ENCODE assay signal across 8 mouse cellular contexts in the genomic region with DNA sequence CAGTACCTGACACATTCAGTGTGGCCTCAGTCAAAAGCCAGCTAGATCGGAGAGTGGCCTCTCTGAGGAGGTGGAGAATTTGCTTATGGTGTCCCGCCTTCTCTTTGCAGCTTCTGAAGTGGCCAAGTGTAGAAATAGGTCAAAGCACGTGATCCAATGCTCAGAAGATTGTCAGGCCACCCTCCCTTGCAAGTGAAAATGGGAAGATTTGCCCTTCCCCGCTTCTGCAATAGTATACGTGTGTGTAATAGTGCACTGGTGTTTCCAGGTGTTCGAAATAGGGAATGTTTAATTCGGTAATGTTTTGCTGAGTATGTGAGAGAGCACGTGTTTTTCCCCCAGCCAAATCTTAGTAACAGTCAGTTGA. TPM values are rescaled to one million over a fixed set of nuclear protein-coding genes. Genes with fewer than 3 reads are reported as not detected.
DNase-seq lines count a peak whose midpoint lies in the region; ATAC-seq lines count a peak whose summit lies in the region.

No protein-coding gene starts in this region.

- DNase-seq in heart, adult 18-20 months, result no peak
- DNase-seq in NIH3T3 (ENCODE audit: low read depth), result peak; percentile 13
- DNase-seq in cerebellum, adult 18-20 months, result no peak
- no peak for DNase-seq in layer of hippocampus, adult 11-12 months (ENCODE audit: low spot score)
- no peak for DNase-seq in thymus, postnatal 0 days (ENCODE audit: low spot score)

- H3K36me3 ChIP-seq in heart, embryonic 15.5 days, result no peaks in the 10 kb centered on the region
- H3K36me3 ChIP-seq in hindbrain, embryonic 12.5 days, result no peaks in the 10 kb centered on the region

- H3K27ac ChIP-seq in heart, embryonic 15.5 days, result no peak overlapping the region
- no peak overlapping the region for H3K27ac ChIP-seq in hindbrain, embryonic 12.5 days

- H3K4me2 ChIP-seq in heart, embryonic 15.5 days, result peak overlapping the region; percentile 91
- H3K4me2 ChIP-seq in hindbrain, embryonic 12.5 days (replicated peaks), result peak overlapping the region; percentile 81

- H3K4me1 ChIP-seq in heart, embryonic 15.5 days (replicated peaks), result peaks cover 17% of the 10 kb centered on the region
- H3K4me1 ChIP-seq in hindbrain, embryonic 12.5 days, result peaks cover 19% of the 10 kb centered on the region

- no peak for ATAC-seq in heart, embryonic 15.5 days (replicated peaks; ENCODE audit: insufficient number of reproducible peaks, insufficient read depth, low FRiP score, low read depth)
- no peak for ATAC-seq in hindbrain, embryonic 12.5 days (ENCODE audit: low FRiP score)
- ATAC-seq in megakaryocyte progenitor cell, adult 5-6 weeks (replicated peaks; ENCODE audit: poor library complexity), result peak; percentile 13; the same call in 1 of the 2 replicates

- H3K9me3 ChIP-seq in heart, embryonic 15.5 days (replicated peaks), result no peaks in the 10 kb centered on the region
- no peaks in the 10 kb centered on the region for H3K9me3 ChIP-seq in hindbrain, embryonic 12.5 days (replicated peaks)

- WGBS in heart, embryonic 15.5 days, result 22% methylated on average over 8 of the region's 8 CpGs
- WGBS in hindbrain, embryonic 12.5 days, result 28% methylated on average over 8 of the region's 8 CpGs

- H3K9ac ChIP-seq in heart, embryonic 15.5 days, result peak overlapping the region; percentile 70
- peak overlapping the region; percentile 79 for H3K9ac ChIP-seq in hindbrain, embryonic 12.5 days

- H3K4me3 ChIP-seq in heart, embryonic 15.5 days, result peak overlapping the region; percentile 83
- H3K4me3 ChIP-seq in hindbrain, embryonic 12.5 days, result peak overlapping the region; percentile 84

- peaks cover 15% of the 10 kb centered on the region for H3K27me3 ChIP-seq in heart, embryonic 15.5 days
- no peaks in the 10 kb centered on the region for H3K27me3 ChIP-seq in hindbrain, embryonic 12.5 days

RNA-seq across cellular contexts. Expression of a gene that starts 0.8 kb away (rescaled TPM):
- 12.6 and 17.5 TPM in 2 replicates for polyA plus RNA-seq in heart, embryonic 15.5 days (2015; fragmentation: Nextera tagmentation; extraction: Ambion mirVana)
- total RNA-seq in heart, adult 18-20 months (2021), result 10 to 100 TPM; 15.8 to 16.1 TPM
- polyA plus RNA-seq in hindbrain, embryonic 12.5 days (2016; fragmentation: Nextera tagmentation; extraction: Ambion mirVana), result 29.5 and 29.7 TPM in 2 replicates
- 33.2 and 38.1 TPM in 2 replicates for total RNA-seq in megakaryocyte progenitor cell, adult 5-6 weeks (2015)
- 24.9 and 26.2 TPM in 2 replicates for total RNA-seq in megakaryocyte progenitor cell, adult 5-6 weeks (2017)
- 15.9 and 16.9 TPM in 2 replicates for polyA plus RNA-seq in thymus, postnatal 0 days (2015; fragmentation: Nextera tagmentation; extraction: Ambion mirVana)
